Mouse (Mus musculus): ENCODE measurements around the gene Rab3gap2. TPM values are rescaled to one million over a fixed set of nuclear protein-coding genes. Genes with fewer than 3 reads are reported as not detected.
"Not testable (repeated sequence)": the region's sequence is repeated elsewhere in the genome, so short reads cannot be mapped to it uniquely, and the experiment has no call there.

Gene Rab3gap2
- polyA plus RNA-seq, 1 experiment from 2014 or later = 19.3 TPM

GRCm38 (mm10) chr1:185315846-185316568 is 112.1 kb downstream of the Rab3gap2 start:
- Histone ChIP-seq H3K9me3 (replicated peaks) (no peaks in the 10 kb centered on the region), H3K4me3 (no peak overlapping the region), H3K4me2 (no peak overlapping the region), H3K27me3 (replicated peaks) (no peaks in the 10 kb centered on the region), H3K4me1 (no peaks in the 10 kb centered on the region), H3K27ac (no peak overlapping the region), H3K36me3 (peaks cover 89% of the 10 kb centered on the region), H3K9ac (no peak overlapping the region)
- WGBS (ENCODE audit: insufficient replicate concordance) = 86% methylated on average over 16 of the region's 16 CpGs
- no peak for ATAC-seq

- Histone ChIP-seq H3K36me3 (peaks cover 44% of the 10 kb centered on the region), H3K4me1 (peaks cover 32% of the 10 kb centered on the region), H3K4me3 (peak overlapping the region; percentile 86), H3K9ac (peak overlapping the region; percentile 85), H3K4me2 (peak overlapping the region; percentile 81)
- H3K27ac ChIP-seq; ATAC-seq; H3K9me3 ChIP-seq (replicated peaks); H3K27me3 ChIP-seq (replicated peaks): not testable (repeated sequence)
- WGBS (ENCODE audit: insufficient replicate concordance) = 41% methylated on average over 3 of the region's 3 CpGs
Measured at GRCm38 (mm10) chr1:185327754-185328345, 123.9 kb downstream of the Rab3gap2 start.

- Histone ChIP-seq H3K4me2 (peak within 1 kb of the TSS; percentile 81), H3K27me3 (replicated peaks) (no peaks in the 10 kb centered on the region), H3K36me3 (peaks cover 33% of the 10 kb centered on the region), H3K9ac (peak within 1 kb of the TSS; percentile 85), H3K27ac (peak within 1 kb of the TSS; percentile 91), H3K4me3 (peak within 1 kb of the TSS; percentile 86), H3K4me1 (peaks cover 41% of the 10 kb centered on the region), H3K9me3 (replicated peaks) (no peaks in the 10 kb centered on the region)
- WGBS (ENCODE audit: insufficient replicate concordance) = under 1% methylated on average over 76 of the region's 76 CpGs
- peak; percentile 89 for ATAC-seq
Measured at GRCm38 (mm10) chr1:185328721-185329610, 125.0 kb downstream of the Rab3gap2 start, which contains the start of gene Iars2. Gene Iars2, minus strand, starts transcription at chr1:185329396.

GRCm38 (mm10) chr1:185329851-185330250 is 125.9 kb downstream of the Rab3gap2 start:
- Histone ChIP-seq H3K9me3 (replicated peaks) (no peaks in the 10 kb centered on the region), H3K27ac (peak overlapping the region; percentile 91), H3K9ac (peak overlapping the region; percentile 85; the same call in 1 of the 2 replicates), H3K27me3 (replicated peaks) (no peaks in the 10 kb centered on the region), H3K36me3 (peaks cover 24% of the 10 kb centered on the region), H3K4me1 (peaks cover 44% of the 10 kb centered on the region), H3K4me3 (peak overlapping the region; percentile 86), H3K4me2 (peak overlapping the region; percentile 81)
- WGBS (ENCODE audit: insufficient replicate concordance) = 88% methylated on average over 8 of the region's 8 CpGs
- ATAC-seq = no peak

DNA sequence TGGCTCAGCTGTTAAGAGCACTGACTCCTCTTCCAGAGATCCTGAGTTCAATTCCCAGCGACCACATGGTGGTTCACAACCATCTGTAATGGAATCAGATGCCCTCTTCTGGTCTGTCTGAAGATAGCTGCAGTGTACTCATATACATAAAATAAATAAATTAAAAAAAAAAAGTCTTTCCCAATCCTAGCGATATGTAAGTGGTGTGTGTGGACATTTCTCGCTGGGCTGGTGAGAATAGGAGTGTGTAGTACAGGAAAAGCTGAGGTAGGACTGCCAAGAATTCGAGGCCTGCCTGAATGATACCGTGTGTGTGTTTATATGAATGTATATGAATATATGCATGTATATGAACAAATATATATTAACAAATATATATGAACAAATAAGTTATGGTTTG is 127.4 kb downstream of the Rab3gap2 start:
- H3K4me3 ChIP-seq = peak overlapping the region; percentile 66; the same call in 1 of the 2 replicates
- 49% methylated on average over 5 of the region's 5 CpGs for WGBS (ENCODE audit: insufficient replicate concordance)

DNA sequence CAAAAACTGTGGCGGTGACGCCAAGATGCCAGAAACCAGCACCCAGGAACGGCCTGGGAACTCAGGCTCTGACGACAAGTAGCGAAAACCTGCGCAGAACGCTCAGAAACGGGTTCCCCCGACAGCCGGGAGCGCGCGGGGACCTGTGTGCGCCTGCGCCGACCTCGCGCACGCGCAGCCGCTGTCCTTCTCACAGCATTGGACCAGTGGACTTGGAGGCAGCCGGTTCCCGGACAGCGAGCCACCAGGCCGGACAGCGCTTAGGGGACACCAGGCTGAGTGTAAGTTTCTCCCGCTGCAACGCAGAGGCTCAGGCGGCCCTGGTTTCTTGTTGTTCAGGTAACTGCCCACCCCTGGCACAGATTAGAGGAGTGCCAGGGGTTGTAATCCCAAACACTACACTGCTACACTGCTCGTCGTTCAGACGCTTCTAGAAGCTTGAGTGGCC is 128.1 kb downstream of the Rab3gap2 start, which contains the start of gene Bpnt1:
Gene Bpnt1, plus strand, starts transcription at position 167 of the 448 bp plus-strand sequence.
- peak within 1 kb of the TSS; percentile 83 for H3K4me2 ChIP-seq
- no peaks in the 10 kb centered on the region for H3K9me3 ChIP-seq (replicated peaks)
- H3K9ac ChIP-seq = peak within 1 kb of the TSS; percentile 65
- H3K4me1 ChIP-seq = peaks cover 44% of the 10 kb centered on the region
- peak within 1 kb of the TSS; percentile 66 for H3K4me3 ChIP-seq
- peak; percentile 72 for ATAC-seq
- peaks cover 5% of the 10 kb centered on the region for H3K36me3 ChIP-seq
- under 1% methylated on average over 32 of the region's 32 CpGs for WGBS (ENCODE audit: insufficient replicate concordance)
- no peaks in the 10 kb centered on the region for H3K27me3 ChIP-seq (replicated peaks)
- peak within 1 kb of the TSS; percentile 80 for H3K27ac ChIP-seq

More for the DNA sequence above, 127.4 kb downstream of the Rab3gap2 start:
- Histone ChIP-seq H3K27ac (peak overlapping the region; percentile 8; the same call in 1 of the 2 replicates), H3K4me2 (peak overlapping the region; percentile 83), H3K36me3 (peaks cover 11% of the 10 kb centered on the region), H3K4me1 (peaks cover 44% of the 10 kb centered on the region), H3K27me3 (replicated peaks) (no peaks in the 10 kb centered on the region), H3K9me3 (replicated peaks) (no peaks in the 10 kb centered on the region), H3K9ac (no peak overlapping the region)
- no peak for ATAC-seq

DNA sequence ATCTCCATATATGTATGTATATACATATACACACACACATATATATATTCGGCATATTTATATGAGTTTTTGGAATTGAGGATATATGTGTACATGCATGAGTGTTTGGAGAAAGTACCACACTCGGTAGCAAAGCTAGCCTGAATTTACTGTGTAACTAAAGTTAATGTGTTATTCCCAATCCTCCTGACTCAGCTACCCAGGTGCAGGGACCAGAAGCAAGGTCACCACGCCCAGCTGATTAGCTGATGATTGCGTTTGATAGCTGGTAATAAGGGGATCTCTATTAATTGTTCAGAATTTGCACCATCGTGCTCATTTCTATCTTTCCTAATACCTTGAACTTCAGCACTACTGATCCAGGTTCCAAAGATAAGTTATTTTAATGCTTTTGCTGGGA is 129.7 kb downstream of the Rab3gap2 start:
- H3K4me1 ChIP-seq = peaks cover 40% of the 10 kb centered on the region
- no peaks in the 10 kb centered on the region for H3K9me3 ChIP-seq (replicated peaks)
- H3K9ac ChIP-seq = no peak overlapping the region
- H3K4me3 ChIP-seq = no peak overlapping the region
- no peak overlapping the region for H3K27ac ChIP-seq
- no peaks in the 10 kb centered on the region for H3K27me3 ChIP-seq (replicated peaks)
- ATAC-seq = no peak
- H3K36me3 ChIP-seq = peaks cover 3% of the 10 kb centered on the region
- 78% methylated on average over 5 of the region's 5 CpGs for WGBS (ENCODE audit: insufficient replicate concordance)
- H3K4me2 ChIP-seq = no peak overlapping the region

GRCm38 (mm10) chr1:185334136-185334535 is 130.2 kb downstream of the Rab3gap2 start:
- no peak for ATAC-seq
- Histone ChIP-seq H3K4me3 (no peak overlapping the region), H3K27me3 (replicated peaks) (no peaks in the 10 kb centered on the region), H3K4me2 (no peak overlapping the region), H3K9ac (no peak overlapping the region), H3K9me3 (replicated peaks) (no peaks in the 10 kb centered on the region), H3K27ac (no peak overlapping the region), H3K4me1 (peaks cover 40% of the 10 kb centered on the region), H3K36me3 (peaks cover 5% of the 10 kb centered on the region)
- 76% methylated on average over 4 of the region's 4 CpGs for WGBS (ENCODE audit: insufficient replicate concordance)

GRCm38 (mm10) chr1:185335231-185335765 is 131.4 kb downstream of the Rab3gap2 start:
- Histone ChIP-seq H3K4me1 (peaks cover 32% of the 10 kb centered on the region), H3K27ac (no peak overlapping the region), H3K36me3 (peaks cover 12% of the 10 kb centered on the region), H3K9me3 (replicated peaks) (no peaks in the 10 kb centered on the region), H3K4me2 (no peak overlapping the region), H3K9ac (no peak overlapping the region), H3K27me3 (replicated peaks) (no peaks in the 10 kb centered on the region), H3K4me3 (no peak overlapping the region)
- 71% methylated on average over 6 of the region's 6 CpGs for WGBS (ENCODE audit: insufficient replicate concordance)
- ATAC-seq = no peak
